Mouse (Mus musculus): ENCODE measurements around the gene Cox5a. TPM values are rescaled to one million over a fixed set of nuclear protein-coding genes. Genes with fewer than 3 reads are reported as not detected.

Gene Cox5a
- polyA plus RNA-seq, 1 experiment from 2014 or later, result 730 TPM

GRCm38 (mm10) chr9:57522114-57522860 is 1.2 kb downstream of the Cox5a start:
- Histone ChIP-seq H3K36me3 (ENCODE audit: control insufficient read depth, insufficient read depth, low read length) (no peaks in the 10 kb centered on the region), H3K27ac (ENCODE audit: low read depth, low read length) (no peak overlapping the region), H3K4me3 (ENCODE audit: low read depth, low read length) (peak overlapping the region; percentile 94), H3K9me3 (ENCODE audit: control insufficient read depth, low read length) (no peaks in the 10 kb centered on the region), H3K9ac (ENCODE audit: low read length) (peak overlapping the region; percentile 95), H3K27me3 (ENCODE audit: control insufficient read depth, insufficient read depth, low read length) (no peaks in the 10 kb centered on the region), H3K4me2 (peak overlapping the region; percentile 82), H3K4me1 (ENCODE audit: control insufficient read depth, insufficient read depth, low read length) (peaks cover 12% of the 10 kb centered on the region)
- no peak for DNase-seq (ENCODE audit: low spot score, missing footprints)
- 44% methylated on average over 7 of the region's 7 CpGs for WGBS
- no peak for ATAC-seq (ENCODE audit: low FRiP score)

GRCm38 (mm10) chr9:57522861-57523246 is 1.8 kb downstream of the Cox5a start:
- DNase-seq (ENCODE audit: low spot score, missing footprints) (no peak), ATAC-seq (ENCODE audit: low FRiP score) (no peak)
- Histone ChIP-seq H3K4me1 (ENCODE audit: control insufficient read depth, insufficient read depth, low read length) (peaks cover 11% of the 10 kb centered on the region), H3K27ac (ENCODE audit: low read depth, low read length) (no peak overlapping the region), H3K36me3 (ENCODE audit: control insufficient read depth, insufficient read depth, low read length) (no peaks in the 10 kb centered on the region), H3K9ac (ENCODE audit: low read length) (peak overlapping the region; percentile 95), H3K4me3 (ENCODE audit: low read depth, low read length) (peak overlapping the region; percentile 94; the same call in 1 of the 2 replicates), H3K9me3 (ENCODE audit: control insufficient read depth, low read length) (no peaks in the 10 kb centered on the region), H3K4me2 (peak overlapping the region; percentile 82), H3K27me3 (ENCODE audit: control insufficient read depth, insufficient read depth, low read length) (no peaks in the 10 kb centered on the region)
- 80% methylated on average over 4 of the region's 4 CpGs for WGBS

- Histone ChIP-seq H3K9me3 (ENCODE audit: control insufficient read depth, low read length) (no peaks in the 10 kb centered on the region), H3K4me1 (ENCODE audit: control insufficient read depth, insufficient read depth, low read length) (peaks cover 11% of the 10 kb centered on the region), H3K27ac (ENCODE audit: low read depth, low read length) (no peak overlapping the region), H3K27me3 (ENCODE audit: control insufficient read depth, insufficient read depth, low read length) (no peaks in the 10 kb centered on the region), H3K4me2 (no peak overlapping the region), H3K36me3 (ENCODE audit: control insufficient read depth, insufficient read depth, low read length) (no peaks in the 10 kb centered on the region), H3K4me3 (ENCODE audit: low read depth, low read length) (no peak overlapping the region), H3K9ac (ENCODE audit: low read length) (no peak overlapping the region)
- ATAC-seq (ENCODE audit: low FRiP score) (no peak), DNase-seq (ENCODE audit: low spot score, missing footprints) (peak; percentile 89)
- 93% methylated on average over 1 of the region's 1 CpGs for WGBS
Observed at GRCm38 (mm10) chr9:57523754-57524153, 2.7 kb downstream of the Cox5a start.

GRCm38 (mm10) chr9:57524439-57524838 is 3.4 kb downstream of the Cox5a start:
- peaks cover 11% of the 10 kb centered on the region for H3K4me1 ChIP-seq (ENCODE audit: control insufficient read depth, insufficient read depth, low read length)
- H3K9me3 ChIP-seq (ENCODE audit: control insufficient read depth, low read length), result no peaks in the 10 kb centered on the region
- no peak overlapping the region for H3K27ac ChIP-seq (ENCODE audit: low read depth, low read length)
- H3K9ac ChIP-seq (ENCODE audit: low read length), result no peak overlapping the region
- peaks cover 2% of the 10 kb centered on the region; the same call in 1 of the 2 replicates for H3K36me3 ChIP-seq (ENCODE audit: control insufficient read depth, insufficient read depth, low read length)
- H3K4me3 ChIP-seq (ENCODE audit: low read depth, low read length), result no peak overlapping the region
- ATAC-seq (ENCODE audit: low FRiP score), result no peak
- DNase-seq (ENCODE audit: low spot score, missing footprints), result no peak
- H3K4me2 ChIP-seq, result no peak overlapping the region
- no peaks in the 10 kb centered on the region for H3K27me3 ChIP-seq (ENCODE audit: control insufficient read depth, insufficient read depth, low read length)

GRCm38 (mm10) chr9:57525516-57525915 is 4.4 kb downstream of the Cox5a start:
- ATAC-seq (ENCODE audit: low FRiP score) (no peak), DNase-seq (ENCODE audit: low spot score, missing footprints) (no peak)
- no peak overlapping the region for H3K4me2 ChIP-seq
- WGBS, result 85% methylated on average over 2 of the region's 2 CpGs
- H3K36me3 ChIP-seq (ENCODE audit: control insufficient read depth, insufficient read depth, low read length), result peaks cover 2% of the 10 kb centered on the region; the same call in 1 of the 2 replicates
- no peak overlapping the region for H3K27ac ChIP-seq (ENCODE audit: low read depth, low read length)
- H3K27me3 ChIP-seq (ENCODE audit: control insufficient read depth, insufficient read depth, low read length), result no peaks in the 10 kb centered on the region
- peaks cover 10% of the 10 kb centered on the region for H3K4me1 ChIP-seq (ENCODE audit: control insufficient read depth, insufficient read depth, low read length)
- H3K9ac ChIP-seq (ENCODE audit: low read length), result no peak overlapping the region
- no peaks in the 10 kb centered on the region for H3K9me3 ChIP-seq (ENCODE audit: control insufficient read depth, low read length)
- H3K4me3 ChIP-seq (ENCODE audit: low read depth, low read length), result no peak overlapping the region

GRCm38 (mm10) chr9:57526435-57526834 is 5.4 kb downstream of the Cox5a start:
- no peaks in the 10 kb centered on the region for H3K9me3 ChIP-seq (ENCODE audit: control insufficient read depth, low read length)
- H3K27ac ChIP-seq (ENCODE audit: low read depth, low read length), result no peak overlapping the region
- no peak overlapping the region for H3K9ac ChIP-seq (ENCODE audit: low read length)
- H3K4me1 ChIP-seq (ENCODE audit: control insufficient read depth, insufficient read depth, low read length), result peaks cover 9% of the 10 kb centered on the region
- H3K4me3 ChIP-seq (ENCODE audit: low read depth, low read length), result no peak overlapping the region
- H3K4me2 ChIP-seq, result no peak overlapping the region
- DNase-seq (ENCODE audit: low spot score, missing footprints) (no peak), ATAC-seq (ENCODE audit: low FRiP score) (no peak)
- H3K27me3 ChIP-seq (ENCODE audit: control insufficient read depth, insufficient read depth, low read length), result no peaks in the 10 kb centered on the region
- peaks cover 2% of the 10 kb centered on the region; the same call in 1 of the 2 replicates for H3K36me3 ChIP-seq (ENCODE audit: control insufficient read depth, insufficient read depth, low read length)

GRCm38 (mm10) chr9:57531946-57532345 is 10.9 kb downstream of the Cox5a start:
- no peak overlapping the region for H3K4me2 ChIP-seq
- no peak for ATAC-seq (ENCODE audit: low FRiP score)
- peaks cover 6% of the 10 kb centered on the region for H3K36me3 ChIP-seq (ENCODE audit: control insufficient read depth, insufficient read depth, low read length)
- H3K9ac ChIP-seq (ENCODE audit: low read length), result no peak overlapping the region
- H3K4me3 ChIP-seq (ENCODE audit: low read depth, low read length), result no peak overlapping the region
- WGBS, result 94% methylated on average over 1 of the region's 1 CpGs
- peaks cover 4% of the 10 kb centered on the region; the same call in 1 of the 2 replicates for H3K4me1 ChIP-seq (ENCODE audit: control insufficient read depth, insufficient read depth, low read length)
- no peaks in the 10 kb centered on the region for H3K9me3 ChIP-seq (ENCODE audit: control insufficient read depth, low read length)
- DNase-seq (ENCODE audit: low spot score, missing footprints), result no peak
- H3K27ac ChIP-seq (ENCODE audit: low read depth, low read length), result no peak overlapping the region
- H3K27me3 ChIP-seq (ENCODE audit: control insufficient read depth, insufficient read depth, low read length), result no peaks in the 10 kb centered on the region

- 88% methylated on average over 5 of the region's 5 CpGs for WGBS
- Histone ChIP-seq H3K9me3 (ENCODE audit: control insufficient read depth, low read length) (no peaks in the 10 kb centered on the region), H3K27me3 (ENCODE audit: control insufficient read depth, insufficient read depth, low read length) (no peaks in the 10 kb centered on the region), H3K4me1 (ENCODE audit: control insufficient read depth, insufficient read depth, low read length) (peaks cover 12% of the 10 kb centered on the region), H3K9ac (ENCODE audit: low read length) (peak overlapping the region; percentile 89), H3K4me3 (ENCODE audit: low read depth, low read length) (no peak overlapping the region), H3K4me2 (peak overlapping the region; percentile 87; the same call in 1 of the 2 replicates), H3K27ac (ENCODE audit: low read depth, low read length) (no peak overlapping the region), H3K36me3 (ENCODE audit: control insufficient read depth, insufficient read depth, low read length) (peaks cover 9% of the 10 kb centered on the region)
- ATAC-seq (ENCODE audit: low FRiP score), result no peak
- DNase-seq (ENCODE audit: low spot score, missing footprints), result no peak
Observed at GRCm38 (mm10) chr9:57536362-57536761, 15.3 kb downstream of the Cox5a start.

GRCm38 (mm10) chr9:57537044-57537727 is 16.1 kb downstream of the Cox5a start, which contains the start of gene Fam219b:
Fam219b (plus strand) TSS chr9:57537528.
- H3K9me3 ChIP-seq (ENCODE audit: control insufficient read depth, low read length), result no peaks in the 10 kb centered on the region
- peaks cover 12% of the 10 kb centered on the region for H3K4me1 ChIP-seq (ENCODE audit: control insufficient read depth, insufficient read depth, low read length)
- H3K27ac ChIP-seq (ENCODE audit: low read depth, low read length), result peak within 1 kb of the TSS; percentile 69
- H3K4me3 ChIP-seq (ENCODE audit: low read depth, low read length), result peak within 1 kb of the TSS; percentile 89
- no peaks in the 10 kb centered on the region for H3K27me3 ChIP-seq (ENCODE audit: control insufficient read depth, insufficient read depth, low read length)
- peak within 1 kb of the TSS; percentile 87 for H3K4me2 ChIP-seq
- peak; percentile 90 for ATAC-seq (ENCODE audit: low FRiP score)
- H3K9ac ChIP-seq (ENCODE audit: low read length), result peak within 1 kb of the TSS; percentile 89
- whole genome bisulfite sequencing, result 1% methylated on average over 45 of the region's 45 CpGs
- DNase-seq (ENCODE audit: low spot score, missing footprints), result peak; percentile 98
- H3K36me3 ChIP-seq (ENCODE audit: control insufficient read depth, insufficient read depth, low read length), result peaks cover 9% of the 10 kb centered on the region
